Mouse (Mus musculus) CD4-positive helper T cell, adult 2 months (primary cell): ENCODE measurements around the gene Rgs8.

Experiments
- DNase-seq: peaks from one replicate; pipeline ENCODE4 v3.0.0-alpha.2; 2012; ENCODE audit warnings: low read depth, missing footprints, low spot score

Gene Rgs8

DNA sequence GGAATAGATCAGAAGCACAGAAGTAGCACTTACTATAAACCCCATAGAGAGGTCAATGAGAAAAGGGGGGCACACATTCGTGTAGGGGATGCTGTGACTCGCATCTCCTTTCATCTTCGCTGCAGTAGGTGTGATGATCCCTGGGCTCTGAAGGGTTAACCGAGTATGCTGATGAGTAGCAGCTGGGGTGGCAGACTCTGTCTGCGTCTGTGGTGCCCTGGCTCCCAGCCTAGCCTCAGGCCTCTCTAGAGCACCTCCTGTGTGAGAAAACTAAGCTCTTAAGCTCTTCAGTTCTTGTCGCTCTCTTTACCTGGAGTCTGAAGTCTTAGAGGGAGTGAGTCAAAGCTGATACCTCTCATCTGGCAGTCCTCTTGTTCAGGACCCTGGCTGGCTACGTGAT is 51.3 kb downstream of the Rgs8 start:
- no peak for DNase-seq

DNA sequence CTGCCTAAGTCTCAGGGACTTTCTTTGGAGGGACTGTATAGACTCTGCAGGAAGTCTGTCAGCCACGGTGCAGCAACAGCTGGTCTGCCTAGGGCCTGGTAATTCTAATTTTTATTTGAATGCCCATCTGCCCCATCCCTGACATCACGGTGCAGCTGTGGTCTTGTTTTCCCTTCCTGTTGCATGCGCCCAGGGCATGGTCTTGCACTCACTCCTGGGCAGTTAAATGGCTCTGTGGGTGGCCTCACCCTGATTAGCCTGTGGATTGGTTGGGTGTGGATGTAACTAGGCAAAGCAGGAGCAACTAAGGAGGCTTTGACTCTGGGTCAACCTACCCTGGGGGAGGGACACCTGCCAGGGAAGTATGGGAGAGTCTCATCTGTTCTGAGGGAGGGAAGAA is 52.2 kb downstream of the Rgs8 start:
- DNase-seq = no peak

- no peak for DNase-seq
Observed at GRCm38 (mm10) chr1:153708626-153709025, 55.8 kb downstream of the Rgs8 start.

DNA sequence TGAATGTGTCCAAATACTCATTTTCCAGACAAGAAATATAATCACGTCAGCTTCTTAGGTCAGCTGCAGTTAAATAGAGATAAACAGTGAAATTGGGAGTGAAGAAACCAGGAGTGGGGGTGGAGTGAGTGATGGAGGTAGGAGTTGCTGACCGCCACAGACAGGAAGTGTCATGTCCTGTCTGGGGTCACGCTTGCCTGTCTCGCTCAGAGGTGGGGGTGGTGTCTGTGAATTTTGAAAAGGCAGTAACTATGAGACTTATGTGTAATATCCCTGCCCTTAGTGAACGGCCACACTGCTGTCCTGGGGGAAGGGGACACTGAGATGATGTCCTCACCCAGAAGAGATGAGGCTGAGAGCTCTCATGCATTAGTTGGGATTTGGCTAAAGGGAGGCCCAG is 56.6 kb downstream of the Rgs8 start:
- DNase-seq = no peak

GRCm38 (mm10) chr1:153711544-153712262 is 58.9 kb downstream of the Rgs8 start:
- DNase-seq = no peak

GRCm38 (mm10) chr1:153712633-153713032 is 59.8 kb downstream of the Rgs8 start:
- DNase-seq = no peak

DNA sequence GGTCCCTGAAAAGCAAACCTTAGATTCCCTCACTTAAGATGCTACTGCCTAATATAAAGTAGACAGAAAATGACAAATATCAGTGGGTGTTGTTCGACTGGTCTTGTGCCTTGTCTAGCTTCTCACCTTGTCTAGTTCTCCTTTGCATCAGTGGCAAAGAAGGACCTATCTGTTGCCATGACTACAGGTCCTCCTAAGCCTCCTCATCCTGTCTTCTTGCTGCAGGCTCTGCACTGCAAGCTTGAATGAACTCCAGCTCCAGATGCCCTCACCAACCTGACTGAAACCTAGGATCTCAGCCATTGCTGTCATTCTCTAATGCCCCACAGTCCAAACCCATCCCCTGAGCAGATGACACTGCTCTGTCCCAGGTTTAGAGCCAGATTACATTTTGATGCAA is 65.2 kb downstream of the Rgs8 start:
- DNase-seq = no peak

GRCm38 (mm10) chr1:153720935-153721334 is 68.1 kb downstream of the Rgs8 start:
- DNase-seq = no peak

DNA sequence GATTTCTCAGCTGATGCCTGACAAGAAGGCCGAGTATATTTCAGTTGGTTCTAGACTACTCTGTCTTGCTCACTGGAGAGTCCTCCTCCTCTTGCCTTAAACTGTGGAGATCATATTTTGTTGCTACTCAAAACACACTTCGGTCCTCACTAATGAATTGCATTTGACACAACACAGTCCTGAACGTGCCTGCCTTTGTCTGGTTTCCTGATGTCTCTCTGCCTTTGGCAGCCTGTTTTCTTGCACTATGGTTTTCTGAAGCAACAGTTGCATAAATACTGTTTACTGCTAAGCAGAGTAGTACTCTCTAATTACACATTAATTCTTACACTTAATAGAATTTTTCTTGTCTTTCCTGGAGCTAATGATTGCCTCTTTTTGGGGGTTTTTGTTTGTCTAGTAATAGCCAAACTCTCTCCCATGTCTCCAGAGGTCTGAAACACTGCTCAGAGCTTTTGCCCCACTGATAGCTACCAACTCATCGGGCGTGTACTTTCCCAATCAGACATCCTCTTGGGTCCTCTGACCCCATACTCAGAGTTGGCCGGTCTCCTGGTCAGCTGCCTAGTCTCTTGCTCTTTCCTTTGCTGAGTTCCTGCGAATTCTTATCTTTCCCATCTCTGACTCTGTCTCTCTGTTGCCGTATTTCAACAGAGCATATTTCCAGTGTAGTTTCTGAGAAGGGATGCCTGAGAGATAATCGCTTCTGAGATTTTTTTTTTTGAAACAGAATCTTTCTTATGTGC is 68.9 kb downstream of the Rgs8 start:
- DNase-seq = no peak

DNA sequence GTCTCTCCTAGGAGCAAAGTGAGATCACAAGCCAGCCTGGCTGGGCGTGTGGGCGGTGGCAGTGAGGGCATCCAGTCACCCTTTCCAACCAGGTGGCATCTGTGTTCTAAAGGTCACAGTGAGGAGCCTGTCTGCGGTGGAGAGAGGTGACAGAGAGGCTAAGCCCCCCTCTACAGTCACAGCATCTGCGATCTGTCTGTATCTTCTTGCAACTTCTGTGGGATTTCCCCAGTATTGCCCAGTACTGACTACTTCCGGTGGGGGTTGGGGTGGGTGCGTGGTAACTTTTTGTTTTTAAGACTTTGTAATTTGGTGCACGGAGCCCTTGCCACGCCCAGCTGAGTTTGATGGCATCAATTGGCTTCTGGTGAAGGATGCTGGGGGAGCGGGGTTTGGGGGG is 70.6 kb downstream of the Rgs8 start:
- DNase-seq = peak; percentile 87

DNA sequence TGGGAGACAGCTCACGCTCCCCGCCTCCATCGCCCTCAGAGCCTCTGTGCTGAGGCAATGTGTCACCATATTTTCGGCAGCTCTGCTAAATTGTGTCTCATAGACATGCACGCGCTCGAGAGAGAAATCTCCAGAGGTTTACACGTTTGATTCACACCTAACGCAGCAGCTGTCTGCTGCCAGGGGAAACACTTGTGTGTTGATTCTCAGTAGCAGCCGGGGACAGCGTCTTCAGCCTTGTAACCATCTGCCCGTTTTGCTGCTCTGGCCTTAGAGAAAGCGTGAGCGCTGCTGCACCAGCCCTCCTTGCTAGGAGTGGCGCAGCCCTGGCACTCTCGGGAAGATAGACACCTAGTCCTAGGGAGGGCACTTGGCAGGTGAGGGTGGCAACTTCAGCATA is 73.8 kb downstream of the Rgs8 start:
- no peak for DNase-seq

DNA sequence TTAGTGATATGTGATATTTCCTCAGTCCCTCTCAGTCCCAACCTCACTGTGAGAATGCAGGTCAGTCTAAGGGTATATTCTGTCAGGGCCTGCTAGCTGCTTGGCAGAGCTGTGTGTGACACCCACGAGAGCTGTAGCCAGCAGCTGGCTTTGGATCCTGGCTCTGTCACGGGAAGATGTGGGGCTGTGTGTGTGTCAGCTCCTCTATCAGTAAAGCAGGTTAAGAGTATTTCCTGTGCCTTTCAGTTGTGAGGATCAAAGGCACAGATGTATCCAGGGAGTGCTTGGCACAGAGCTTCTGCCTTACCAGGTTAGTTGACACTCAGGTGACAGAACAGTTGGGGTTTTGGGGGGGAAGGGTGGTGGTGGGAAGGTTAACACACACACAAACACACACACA is 77.0 kb downstream of the Rgs8 start:
- peak; percentile 27 for DNase-seq

GRCm38 (mm10) chr1:153730671-153731070 is 77.8 kb downstream of the Rgs8 start:
- DNase-seq = no peak

DNA sequence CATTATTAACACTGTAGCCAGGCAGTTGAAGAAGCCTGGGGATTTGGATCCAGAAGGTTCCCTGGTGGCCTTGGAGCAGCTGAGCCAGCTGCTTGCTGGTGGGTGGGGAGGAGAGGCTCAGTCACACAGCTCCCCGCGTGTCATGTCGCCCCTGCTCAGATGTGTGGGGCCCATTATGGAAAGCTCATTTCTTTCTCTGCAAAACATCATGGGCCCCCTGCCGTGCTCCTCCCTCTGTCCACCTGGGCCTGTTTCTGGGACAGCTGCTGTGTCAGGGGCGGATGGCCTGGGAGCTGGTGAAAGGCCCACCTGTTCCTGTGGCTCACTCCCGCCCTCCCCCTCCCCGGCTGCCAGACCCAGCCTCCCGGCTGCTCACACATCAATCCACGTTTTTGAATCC is 80.4 kb downstream of the Rgs8 start:
- DNase-seq = no peak

DNA sequence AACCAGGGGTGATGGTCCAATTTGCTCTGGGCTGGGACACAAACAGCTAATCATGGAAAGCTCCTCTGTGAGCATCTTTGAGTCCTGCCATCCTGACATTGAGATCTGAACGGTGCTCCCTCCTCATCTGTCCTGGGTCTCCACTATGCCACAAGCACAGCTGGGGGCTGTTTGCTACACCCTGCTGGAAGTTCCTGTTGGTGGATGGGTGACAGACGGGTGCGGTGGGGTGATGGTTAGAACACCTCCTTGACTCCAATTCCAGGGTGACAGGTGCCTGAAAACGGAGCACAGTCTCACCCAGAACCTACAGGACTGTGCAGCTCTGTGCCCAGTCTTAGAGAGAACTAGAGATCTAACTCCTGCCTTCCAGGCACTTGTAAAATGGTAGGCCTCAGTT is 82.0 kb downstream of the Rgs8 start:
- no peak for DNase-seq

DNA sequence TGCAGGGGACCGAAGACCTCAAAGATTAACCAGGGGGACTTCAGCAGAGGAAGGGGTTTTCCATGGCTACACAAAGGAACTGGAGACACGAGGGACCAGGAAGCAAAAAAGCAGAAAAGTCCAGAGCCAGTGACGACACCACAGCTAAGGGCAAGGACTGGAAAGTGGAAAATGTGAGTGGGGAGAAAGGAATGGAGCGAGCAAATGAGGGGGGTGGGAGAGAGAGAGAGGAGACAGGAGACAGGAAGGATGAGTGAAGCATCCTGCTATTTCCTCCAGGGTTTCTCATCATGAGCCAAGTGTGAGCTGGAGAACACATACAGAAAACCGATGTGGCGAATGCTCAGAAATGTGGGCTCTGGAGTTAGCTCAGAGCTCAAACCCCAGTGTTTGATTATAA is 83.3 kb downstream of the Rgs8 start:
- no peak for DNase-seq

GRCm38 (mm10) chr1:153737101-153738085 is 84.6 kb downstream of the Rgs8 start:
- DNase-seq = no peak

GRCm38 (mm10) chr1:153739437-153740015 is 86.7 kb downstream of the Rgs8 start:
- no peak for DNase-seq

- peak; percentile 81 for DNase-seq
Observed at GRCm38 (mm10) chr1:153740145-153740544, 87.3 kb downstream of the Rgs8 start, which contains the start of gene Rgs16. Gene Rgs16, plus strand, starts transcription at chr1:153740349.

DNA sequence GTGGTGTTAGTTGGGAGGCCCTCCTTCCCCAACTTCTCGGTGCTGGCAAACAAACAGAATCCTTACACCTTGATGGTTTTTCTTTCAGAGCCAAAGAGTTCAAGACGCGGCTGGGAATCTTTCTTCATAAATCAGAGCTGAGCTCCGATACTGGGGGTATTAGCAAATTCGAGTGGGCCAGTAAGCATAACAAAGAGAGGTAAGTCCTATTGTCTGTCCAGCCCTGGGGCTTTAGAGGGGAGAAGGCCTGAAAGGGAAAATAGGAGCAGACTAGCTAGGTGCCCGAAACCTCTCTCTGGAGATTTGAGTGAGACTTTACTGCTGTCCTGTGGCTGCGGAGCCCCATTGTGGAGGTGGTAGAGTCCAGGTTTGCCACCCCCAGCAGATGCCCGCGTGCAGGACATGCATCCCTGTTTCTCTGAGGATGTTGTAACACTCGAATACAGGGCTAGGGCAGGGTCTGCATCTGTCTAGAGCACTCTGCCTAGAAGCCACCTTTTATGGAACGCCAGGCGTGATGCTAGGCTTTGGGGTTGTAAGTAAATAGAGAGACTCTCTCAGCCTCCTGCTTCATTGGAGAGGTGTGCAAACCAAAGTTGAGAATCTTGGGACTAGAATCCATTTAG is 88.1 kb downstream of the Rgs8 start:
- DNase-seq = no peak
